Mouse (Mus musculus) midbrain, embryonic 16.5 days (tissue): ENCODE measurements around the gene Ftl1. TPM values are rescaled to one million over a fixed set of nuclear protein-coding genes. Genes with fewer than 3 reads are reported as not detected.
"Not testable (repeated sequence)": the region's sequence is repeated elsewhere in the genome, so short reads cannot be mapped to it uniquely, and the experiment has no call there.

ENCODE experiments used
- ATAC-seq: fragments of 200-750 bp; cut with Nextera tagmentation; 2 replicates; pipeline ENCODE4 v1.8.0; 2017; ENCODE audit warnings: moderate TSS enrichment
- H3K27ac ChIP-seq: fragments of 300-500 bp; sonication (generic); 2 replicates; pipeline ENCODE4 v1.5.1; 2014; ENCODE audit warnings: mild to moderate bottlenecking, low read length, mixed read lengths
- H3K27me3 ChIP-seq: fragments of 300-500 bp; sonication (generic); 2 replicates; pipeline ENCODE4 v1.6.1; 2014; ENCODE audit warnings: low read depth, low read length, mixed read lengths; ENCODE audit not compliant: control insufficient read depth, insufficient read depth
- H3K36me3 ChIP-seq: fragments of 300-500 bp; sonication (generic); 2 replicates; pipeline ENCODE4 v1.6.1; 2014; ENCODE audit warnings: mild to moderate bottlenecking, low read length, moderate library complexity, mixed read lengths; ENCODE audit not compliant: control insufficient read depth, insufficient read depth
- H3K4me1 ChIP-seq: fragments of 300-500 bp; sonication (generic); 2 replicates; pipeline ENCODE4 v1.6.1; 2014; ENCODE audit warnings: mild to moderate bottlenecking, low read length, mixed read lengths; ENCODE audit not compliant: control insufficient read depth, insufficient read depth
- H3K4me2 ChIP-seq: fragments of 300-500 bp; sonication (generic); 2 replicates; pipeline ENCODE4 v1.6.1; 2014; ENCODE audit warnings: mild to moderate bottlenecking, low read length, mixed read lengths
- H3K4me3 ChIP-seq: fragments of 300-500 bp; sonication (generic); 2 replicates; pipeline ENCODE4 v1.5.1; 2014; ENCODE audit warnings: low read depth, mild to moderate bottlenecking, low read length, moderate library complexity, mixed read lengths
- H3K9ac ChIP-seq: fragments of 300-500 bp; sonication (generic); 2 replicates; pipeline ENCODE4 v1.6.1; 2014; ENCODE audit warnings: low read depth, low read length, mixed read lengths
- H3K9me3 ChIP-seq: fragments of 300-500 bp; sonication (generic); replicated peaks from 2 replicates; pipeline ENCODE4 v1.6.1; 2014; ENCODE audit warnings: mild to moderate bottlenecking, low read length, mixed read lengths; ENCODE audit not compliant: control insufficient read depth, poor library complexity, severe bottlenecking
- WGBS: fragments of 180-500 bp; shearing (Covaris S2); extraction: QIAGEN DNeasy Blood & Tissue Kit; methylation state at CpG from one replicate; pipeline ENCODE4 v1.1.7; 2014; 5-methylcytosine and 5-hydroxymethylcytosine counted together
- polyA plus RNA-seq: library from polyadenylated mRNA; unstranded; fragments of >200 nt; fragmentation: Nextera tagmentation; extraction: Ambion mirVana; gene quantifications from 2 replicates; pipeline ENCODE4 v1.2.1, GENCODE M21; 2015

Ftl1 gene
- polyA plus RNA-seq = 5,323 and 5,449 TPM in 2 replicates

- under 1% methylated on average over 25 of the region's 37 CpGs for WGBS
- Histone ChIP-seq H3K9ac (peak within 1 kb of the TSS; percentile 88), H3K4me2 (peak within 1 kb of the TSS; percentile 76), H3K4me1 (peaks cover 31% of the 10 kb centered on the region), H3K4me3 (peak within 1 kb of the TSS; percentile 59), H3K36me3 (peaks cover 32% of the 10 kb centered on the region), H3K27ac (peak within 1 kb of the TSS; percentile 89)
- not testable (repeated sequence) for H3K9me3 ChIP-seq, H3K27me3 ChIP-seq
- peak; percentile 95 for ATAC-seq
Measured at GRCm38 (mm10) chr7:45459564-45460140, at the start of gene Ftl1. Gene Ftl1, minus strand, starts transcription at chr7:45459884.

GRCm38 (mm10) chr7:45509181-45509882 lies 49.6 kb upstream of the Ftl1 start:
- Histone ChIP-seq H3K27ac (peak overlapping the region; percentile 73), H3K9ac (peak overlapping the region; percentile 78), H3K36me3 (no peaks in the 10 kb centered on the region), H3K9me3 (no peaks in the 10 kb centered on the region), H3K27me3 (no peaks in the 10 kb centered on the region), H3K4me3 (peak overlapping the region; percentile 53), H3K4me2 (peak overlapping the region; percentile 94), H3K4me1 (peaks cover 15% of the 10 kb centered on the region)
- ATAC-seq = peak; percentile 27
- WGBS = 41% methylated on average over 19 of the region's 19 CpGs

GRCm38 (mm10) chr7:45508561-45508960 lies 48.9 kb upstream of the Ftl1 start:
- 90% methylated on average over 6 of the region's 6 CpGs for WGBS
- H3K4me3 ChIP-seq = no peak overlapping the region

GRCm38 (mm10) chr7:45507583-45507982 lies 47.9 kb upstream of the Ftl1 start:
- no peaks in the 10 kb centered on the region for H3K9me3 ChIP-seq
- H3K4me1 ChIP-seq = peaks cover 15% of the 10 kb centered on the region
- no peak overlapping the region for H3K4me3 ChIP-seq
- 89% methylated on average over 6 of the region's 6 CpGs for WGBS
- no peak for ATAC-seq
- H3K4me2 ChIP-seq = no peak overlapping the region
- no peak overlapping the region for H3K9ac ChIP-seq
- H3K27ac ChIP-seq = no peak overlapping the region
- H3K36me3 ChIP-seq = no peaks in the 10 kb centered on the region
- H3K27me3 ChIP-seq = no peaks in the 10 kb centered on the region

More at GRCm38 (mm10) chr7:45508561-45508960, 48.9 kb upstream of the Ftl1 start:
- Histone ChIP-seq H3K27ac (no peak overlapping the region), H3K9me3 (no peaks in the 10 kb centered on the region), H3K4me2 (no peak overlapping the region; the same call in 1 of the 2 replicates), H3K27me3 (no peaks in the 10 kb centered on the region), H3K9ac (no peak overlapping the region), H3K4me1 (peaks cover 15% of the 10 kb centered on the region), H3K36me3 (no peaks in the 10 kb centered on the region)
- ATAC-seq = no peak

- 94% methylated on average over 6 of the region's 6 CpGs for WGBS
- H3K27ac ChIP-seq = no peak overlapping the region
- no peaks in the 10 kb centered on the region for H3K27me3 ChIP-seq
- no peak overlapping the region for H3K4me2 ChIP-seq
- no peaks in the 10 kb centered on the region for H3K9me3 ChIP-seq
- no peak for ATAC-seq
- H3K4me3 ChIP-seq = no peak overlapping the region
- H3K36me3 ChIP-seq = peaks cover 46% of the 10 kb centered on the region
- H3K9ac ChIP-seq = no peak overlapping the region
- no peaks in the 10 kb centered on the region for H3K4me1 ChIP-seq
Measured at GRCm38 (mm10) chr7:45498427-45498826, 38.7 kb upstream of the Ftl1 start.

GRCm38 (mm10) chr7:45494548-45494947 lies 34.9 kb upstream of the Ftl1 start:
- WGBS = 80% methylated on average over 9 of the region's 9 CpGs
- Histone ChIP-seq H3K27ac (no peak overlapping the region), H3K9me3 (no peaks in the 10 kb centered on the region), H3K4me2 (no peak overlapping the region), H3K27me3 (no peaks in the 10 kb centered on the region), H3K4me1 (0 out of 2 replicates have a peak, but pooled peaks cover 3% of the 10 kb centered on the region), H3K36me3 (peaks cover 44% of the 10 kb centered on the region), H3K9ac (no peak overlapping the region), H3K4me3 (no peak overlapping the region)
- no peak for ATAC-seq

GRCm38 (mm10) chr7:45492951-45493350 lies 33.3 kb upstream of the Ftl1 start:
- H3K9me3 ChIP-seq = no peaks in the 10 kb centered on the region
- peaks cover 14% of the 10 kb centered on the region for H3K4me1 ChIP-seq
- no peak for ATAC-seq
- no peak overlapping the region for H3K9ac ChIP-seq
- H3K4me3 ChIP-seq = no peak overlapping the region
- H3K27ac ChIP-seq = no peak overlapping the region
- WGBS = 90% methylated on average over 5 of the region's 5 CpGs
- no peaks in the 10 kb centered on the region for H3K27me3 ChIP-seq
- H3K36me3 ChIP-seq = peaks cover 28% of the 10 kb centered on the region
- no peak overlapping the region for H3K4me2 ChIP-seq

GRCm38 (mm10) chr7:45492225-45492844 lies 32.7 kb upstream of the Ftl1 start:
- ATAC-seq = no peak
- no peak overlapping the region for H3K4me3 ChIP-seq
- WGBS = 96% methylated on average over 8 of the region's 8 CpGs
- no peaks in the 10 kb centered on the region for H3K27me3 ChIP-seq
- H3K27ac ChIP-seq = no peak overlapping the region
- H3K36me3 ChIP-seq = peaks cover 24% of the 10 kb centered on the region
- no peak overlapping the region for H3K9ac ChIP-seq
- H3K4me1 ChIP-seq = peaks cover 15% of the 10 kb centered on the region
- H3K9me3 ChIP-seq = no peaks in the 10 kb centered on the region
- no peak overlapping the region for H3K4me2 ChIP-seq

GRCm38 (mm10) chr7:45491264-45491663 lies 31.6 kb upstream of the Ftl1 start:
- Histone ChIP-seq H3K4me1 (peaks cover 15% of the 10 kb centered on the region), H3K27me3 (no peaks in the 10 kb centered on the region), H3K4me3 (no peak overlapping the region), H3K9me3 (no peaks in the 10 kb centered on the region), H3K4me2 (no peak overlapping the region), H3K27ac (no peak overlapping the region), H3K36me3 (peaks cover 24% of the 10 kb centered on the region), H3K9ac (no peak overlapping the region)
- 23% methylated on average over 3 of the region's 3 CpGs for WGBS
- no peak for ATAC-seq
